Mouse (Mus musculus): Measurements from ENCODE around the gene Gramd1b.

Gramd1b gene

DNA sequence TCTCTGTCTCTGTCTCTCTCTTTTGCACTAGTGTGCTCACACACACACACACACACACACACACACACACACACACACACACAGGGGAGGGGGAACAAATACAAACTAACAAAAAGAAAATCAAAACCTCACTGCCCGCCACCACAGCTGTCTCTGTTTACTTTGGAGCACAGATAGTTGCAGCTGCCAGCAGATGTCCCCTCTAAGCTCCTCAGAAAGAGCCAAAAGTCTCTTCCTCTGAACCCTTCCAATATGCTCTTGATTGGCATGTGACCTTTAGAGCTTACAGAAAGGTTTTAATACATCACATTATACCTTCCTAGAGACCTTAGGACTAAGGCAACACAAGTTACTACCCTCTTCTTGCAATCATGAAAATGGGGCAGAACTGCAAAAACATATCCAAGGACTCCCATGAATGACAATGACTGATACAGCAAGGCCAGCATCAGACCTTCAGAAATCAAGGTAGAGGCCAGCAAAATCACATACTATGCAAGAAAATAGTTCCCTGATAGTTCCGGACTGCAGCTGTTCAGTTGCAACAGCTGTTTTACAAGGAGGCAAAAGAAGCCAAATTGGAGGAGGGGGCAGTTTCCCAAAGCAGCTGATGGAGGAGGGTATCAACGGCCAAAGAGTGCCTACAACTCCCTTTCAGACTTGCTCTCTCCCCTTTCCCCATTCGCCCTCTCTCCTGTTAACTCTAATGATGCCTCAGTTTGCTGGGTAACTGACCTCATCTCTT is 72.5 kb downstream of the Gramd1b start:
- DNase-seq (ENCODE audit: low read depth, low spot score) = no peak

DNA sequence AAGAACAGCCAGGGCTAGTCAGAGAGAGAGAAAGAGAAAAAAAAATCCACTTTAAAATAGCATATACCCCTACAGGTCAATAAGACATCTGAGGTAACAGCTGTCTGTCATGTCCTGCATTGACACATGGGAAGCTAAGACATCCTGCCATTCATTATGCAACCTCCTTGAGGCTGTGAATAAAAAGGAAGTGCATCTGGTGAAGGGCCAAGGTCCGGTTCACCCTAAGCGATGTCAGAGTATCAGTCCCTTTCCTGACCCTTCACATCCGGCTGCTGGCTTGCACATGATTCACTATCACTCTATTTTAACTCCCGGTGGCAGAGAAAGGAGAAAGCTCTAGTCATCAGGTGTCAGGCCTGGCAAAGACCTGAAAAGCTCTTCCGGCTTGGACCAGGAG is 73.7 kb downstream of the Gramd1b start:
- no peak for DNase-seq (ENCODE audit: low read depth, low spot score)

DNA sequence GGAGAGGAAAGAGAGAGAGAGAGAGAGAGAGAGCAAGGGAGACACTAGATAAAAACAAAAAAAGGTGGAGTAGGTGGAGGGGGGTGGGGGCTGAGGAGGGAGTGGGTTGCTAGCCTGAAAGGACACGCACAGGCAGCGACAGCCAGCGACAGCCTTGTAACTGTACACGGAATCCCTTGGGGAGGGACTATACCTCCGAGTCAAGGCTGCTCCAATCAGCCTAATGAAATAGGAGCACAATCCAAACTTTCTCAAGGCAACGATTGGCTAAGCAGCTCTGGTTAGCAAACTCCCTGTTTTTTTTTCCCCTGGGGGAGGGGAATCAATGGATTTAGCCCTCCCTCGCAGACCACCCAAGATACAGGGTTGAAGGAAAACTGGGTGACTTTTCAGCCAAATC is 75.0 kb downstream of the Gramd1b start:
- peak; percentile 76 for DNase-seq (ENCODE audit: low read depth, low spot score)

DNA sequence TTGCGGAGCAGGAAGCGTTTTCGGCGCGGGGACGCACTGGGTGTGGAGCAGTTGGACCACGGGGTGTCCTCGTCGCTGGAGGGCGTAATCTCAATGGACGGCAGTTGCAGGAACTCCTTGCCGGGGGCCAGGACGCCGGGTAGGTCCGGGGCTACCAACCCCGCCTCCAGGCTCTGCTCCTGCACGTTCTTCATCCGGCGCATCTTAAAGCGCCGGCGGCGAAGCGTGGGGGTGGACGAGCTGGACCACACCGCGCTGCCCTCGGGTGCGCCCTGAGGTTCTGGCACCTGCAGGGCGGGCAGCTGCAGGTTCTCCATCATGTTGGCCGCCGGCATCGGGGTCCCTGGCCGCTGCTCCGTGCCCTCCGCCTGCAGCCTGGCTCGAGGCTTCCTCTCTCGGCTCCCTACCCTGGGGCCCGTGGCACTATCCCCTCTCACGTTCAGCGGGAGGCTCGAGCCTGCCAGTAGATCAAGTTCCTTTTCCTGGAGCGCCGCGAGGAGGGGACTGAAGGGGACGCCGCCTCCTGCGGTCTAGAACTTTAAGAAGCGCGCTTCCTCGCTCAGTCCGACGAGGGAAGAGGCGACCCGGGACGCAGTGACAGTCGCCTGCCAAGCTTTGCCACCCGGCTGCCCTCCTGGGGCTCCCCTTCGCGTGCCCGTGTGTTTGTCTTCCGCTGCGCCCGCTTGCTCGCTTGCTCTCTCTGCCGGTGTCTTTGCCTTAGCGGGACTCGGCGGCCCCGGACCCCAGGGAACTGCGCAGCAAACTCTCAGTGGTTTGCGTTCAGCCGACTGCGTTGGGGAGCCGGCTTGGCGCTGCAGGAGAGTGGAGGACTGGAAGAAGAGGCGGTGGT is 75.6 kb downstream of the Gramd1b start:
- peak; percentile 80 for DNase-seq (ENCODE audit: low read depth, low spot score)

DNA sequence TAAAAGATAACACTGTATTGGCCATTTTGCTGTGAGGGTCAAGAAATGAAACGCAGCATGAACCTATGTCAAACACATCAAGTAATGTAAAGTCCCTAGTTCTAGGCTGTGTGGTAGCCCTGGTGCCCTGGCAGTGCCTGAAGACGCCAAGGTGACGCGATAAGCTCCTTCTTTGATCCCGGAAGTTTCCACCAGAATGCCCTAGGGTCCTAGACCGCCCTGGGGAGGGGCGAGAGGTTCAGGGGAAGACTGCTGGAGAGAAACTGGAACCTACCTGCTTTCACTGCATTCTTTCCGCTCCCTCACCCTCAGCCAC is 76.2 kb downstream of the Gramd1b start:
- DNase-seq (ENCODE audit: low read depth, low spot score) = no peak

DNA sequence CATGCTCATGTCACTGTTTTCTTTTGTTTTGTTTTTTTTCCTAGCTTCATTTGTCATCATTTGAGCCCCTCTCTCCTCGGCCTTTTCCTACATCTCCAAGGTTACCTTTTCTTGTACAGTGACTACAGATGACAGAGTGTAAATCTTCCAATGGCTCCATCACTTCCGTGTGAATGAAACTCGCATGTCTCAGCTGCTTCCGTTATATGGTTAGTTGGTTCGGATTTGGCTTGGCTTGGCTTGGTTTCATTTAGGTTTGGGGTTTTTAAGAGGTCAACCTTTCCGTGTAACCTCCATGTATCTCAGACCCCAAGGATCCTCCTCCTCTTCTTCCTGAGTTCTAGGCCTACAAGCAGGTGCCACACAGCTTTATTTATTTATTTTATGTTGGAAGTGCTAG is 77.3 kb downstream of the Gramd1b start:
- no peak for DNase-seq (ENCODE audit: low read depth, low spot score)

DNA sequence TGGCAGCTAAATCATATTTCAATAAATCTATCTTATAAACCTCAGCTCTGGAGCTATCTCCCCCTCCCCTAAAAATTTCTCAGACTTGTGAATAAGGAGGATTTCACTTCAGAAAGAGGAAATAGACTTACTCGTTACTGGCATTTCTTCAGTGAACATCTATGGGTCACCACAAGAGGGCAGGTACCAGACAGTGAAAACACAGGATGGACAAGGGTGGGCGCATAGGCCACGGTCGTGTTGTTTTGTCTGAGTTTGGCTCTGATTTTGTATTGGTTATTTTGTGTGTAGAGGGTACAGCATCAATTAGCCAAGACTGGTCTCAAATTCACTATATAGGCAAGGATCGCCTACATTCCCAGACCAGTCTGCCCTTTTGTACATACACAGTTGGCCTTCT is 79.0 kb downstream of the Gramd1b start:
- no peak for DNase-seq (ENCODE audit: low read depth, low spot score)

DNA sequence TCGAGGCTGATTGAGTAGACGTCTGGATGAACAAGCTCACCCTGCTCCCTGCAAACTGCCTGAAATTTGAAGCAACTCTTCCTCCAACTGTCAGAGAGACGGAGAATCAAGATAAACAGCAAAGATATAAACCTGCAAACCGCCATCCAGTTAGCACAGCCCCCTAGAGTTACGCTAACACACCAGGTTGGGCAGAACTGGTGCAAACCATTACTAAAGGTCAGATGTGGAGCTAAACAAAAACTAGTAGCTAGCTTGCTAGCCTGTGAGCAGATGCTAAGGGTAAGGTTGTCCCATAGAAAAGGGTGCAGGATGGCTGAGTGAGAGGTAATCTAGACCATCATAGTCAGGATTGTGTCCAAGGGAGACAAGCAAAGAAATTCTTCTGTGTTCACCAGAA is 80.4 kb downstream of the Gramd1b start:
- no peak for DNase-seq (ENCODE audit: low read depth, low spot score)

DNA sequence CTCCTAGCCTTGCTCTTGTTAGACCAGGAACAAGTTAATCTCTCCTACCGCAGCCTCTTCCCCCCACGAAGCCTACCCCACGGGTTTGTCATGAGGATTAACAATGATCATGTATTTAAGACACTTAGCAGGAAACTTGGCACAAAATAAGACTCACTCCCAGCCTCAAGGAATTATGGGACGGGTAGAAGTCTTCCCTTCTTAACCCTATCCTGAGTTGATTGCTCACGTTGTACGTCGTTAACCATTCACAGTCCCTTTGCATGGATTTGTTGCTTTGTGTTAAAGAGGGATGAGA is 80.8 kb downstream of the Gramd1b start:
- DNase-seq (ENCODE audit: low read depth, low spot score) = no peak

DNA sequence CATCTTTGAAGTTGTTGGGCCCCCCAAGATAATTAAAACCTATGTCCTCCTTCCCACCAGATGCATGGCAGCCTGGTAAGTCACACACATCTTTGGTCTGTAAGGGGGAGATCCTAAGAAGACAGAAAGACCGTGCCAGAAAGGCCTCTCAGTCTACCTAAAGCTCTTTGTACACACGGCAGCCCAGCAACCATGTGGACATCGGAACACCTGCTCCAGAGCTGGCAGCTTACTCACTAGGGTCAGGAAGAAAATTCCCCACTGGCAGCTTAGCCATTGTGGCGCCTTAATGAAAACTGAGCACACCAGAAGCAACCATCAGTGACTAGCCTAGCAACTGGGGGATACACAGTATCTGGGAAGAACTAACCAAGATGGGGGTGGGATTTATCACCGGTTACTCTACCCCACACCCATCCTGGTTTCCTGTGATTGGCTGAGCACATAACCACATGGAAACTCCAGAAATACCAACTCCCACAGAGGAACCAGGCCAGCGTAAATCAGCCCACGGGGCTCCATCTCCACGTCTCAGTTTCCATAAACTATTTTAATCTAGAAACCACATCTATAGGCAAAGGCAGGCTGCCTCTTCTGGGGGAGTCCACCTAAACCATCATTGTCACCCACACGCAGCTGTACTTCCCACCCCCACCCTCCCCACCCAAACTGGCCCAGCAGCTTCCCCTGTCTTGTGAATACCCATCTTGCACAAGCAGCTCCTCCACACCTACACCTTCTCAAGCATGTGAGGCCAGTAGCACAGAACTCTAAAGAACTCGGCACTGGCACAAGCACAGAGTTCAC is 81.4 kb downstream of the Gramd1b start:
- no peak for DNase-seq (ENCODE audit: low read depth, low spot score)

DNA sequence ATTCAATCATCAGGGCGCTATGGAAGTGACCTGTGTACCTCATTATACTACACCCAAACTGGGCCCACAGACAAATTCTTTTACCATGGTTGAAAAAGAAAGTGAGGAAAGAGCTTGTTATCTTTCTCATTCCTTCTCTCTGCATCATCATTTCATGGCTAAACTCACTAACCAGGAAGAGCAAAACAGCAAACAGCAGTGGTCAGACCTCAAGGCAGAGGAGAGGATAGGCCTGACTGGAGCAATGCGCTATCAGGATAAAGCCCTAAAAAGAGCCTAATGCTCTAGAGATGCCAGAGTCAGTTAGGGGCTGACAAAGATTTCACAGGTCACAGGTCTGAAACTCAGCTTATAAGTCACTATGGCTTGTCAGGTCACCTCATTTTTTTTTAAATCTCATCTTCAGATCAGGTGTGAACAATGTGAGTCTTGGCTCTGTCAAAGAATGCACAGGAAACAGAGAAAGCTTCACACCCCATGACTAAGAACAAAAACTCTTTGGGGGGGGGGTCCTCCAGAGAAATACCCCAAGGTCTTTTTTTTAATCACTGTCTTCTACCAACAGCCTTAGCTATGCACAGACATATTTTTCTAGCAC is 82.4 kb downstream of the Gramd1b start:
- no peak for DNase-seq (ENCODE audit: low read depth, low spot score)

DNA sequence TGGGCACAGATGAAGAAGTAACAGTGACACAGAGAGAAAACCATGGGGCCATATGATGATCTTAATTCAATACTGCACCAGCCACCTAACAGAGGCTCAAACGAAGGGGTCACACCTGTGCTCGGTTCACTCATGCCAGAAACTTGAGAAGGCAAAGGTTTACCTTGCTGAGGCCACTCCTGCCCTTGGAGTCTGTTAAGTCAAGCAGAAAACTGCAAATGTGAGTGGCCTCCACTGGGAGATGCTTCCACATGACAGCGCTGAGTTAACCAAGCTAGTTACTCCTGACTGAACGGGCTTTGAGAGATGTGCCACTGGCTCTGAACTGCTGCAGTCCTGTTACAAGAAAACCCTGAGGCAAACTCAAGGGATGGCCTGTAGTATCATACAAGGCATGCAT is 83.9 kb downstream of the Gramd1b start:
- no peak for DNase-seq (ENCODE audit: low read depth, low spot score)

DNA sequence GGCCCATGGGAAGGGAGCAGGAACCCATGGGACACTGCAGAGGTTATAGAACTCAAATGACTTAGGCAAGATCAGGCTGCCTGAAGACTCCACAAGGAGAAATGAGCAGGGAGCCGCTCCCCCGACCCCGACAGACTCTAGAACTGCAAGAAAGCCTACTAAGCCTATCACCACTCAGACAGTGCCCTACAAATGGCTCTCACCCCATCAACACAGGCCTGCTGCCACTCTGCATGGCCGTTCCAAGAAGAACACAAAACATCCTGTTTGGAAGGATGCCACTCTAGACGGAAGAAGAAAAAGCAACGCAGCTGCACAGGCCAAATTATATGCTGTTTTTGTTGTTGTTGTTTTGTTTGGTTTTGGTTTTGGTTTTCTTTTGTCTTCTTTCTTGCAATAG is 86.2 kb downstream of the Gramd1b start:
- no peak for DNase-seq (ENCODE audit: low read depth, low spot score)

DNA sequence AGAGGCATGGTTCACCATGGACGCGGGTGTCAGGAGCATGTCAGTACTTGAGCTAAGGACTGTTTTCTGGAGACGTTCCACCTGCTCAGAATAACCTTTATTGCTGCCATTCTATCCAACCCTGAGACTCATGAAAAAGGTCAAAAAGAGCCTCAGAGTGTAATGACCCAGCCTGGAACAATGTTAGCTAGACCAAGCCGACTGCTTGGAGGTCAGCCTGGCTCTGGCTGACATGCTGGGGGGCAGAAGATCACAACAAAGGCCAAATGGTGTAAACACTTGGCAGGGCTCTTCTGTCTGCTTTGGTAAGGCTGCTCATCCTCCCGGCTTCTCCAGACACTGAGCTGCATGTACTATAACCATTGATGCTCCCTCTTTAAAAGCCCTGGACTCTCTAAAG is 88.4 kb downstream of the Gramd1b start:
- DNase-seq (ENCODE audit: low read depth, low spot score) = no peak

DNA sequence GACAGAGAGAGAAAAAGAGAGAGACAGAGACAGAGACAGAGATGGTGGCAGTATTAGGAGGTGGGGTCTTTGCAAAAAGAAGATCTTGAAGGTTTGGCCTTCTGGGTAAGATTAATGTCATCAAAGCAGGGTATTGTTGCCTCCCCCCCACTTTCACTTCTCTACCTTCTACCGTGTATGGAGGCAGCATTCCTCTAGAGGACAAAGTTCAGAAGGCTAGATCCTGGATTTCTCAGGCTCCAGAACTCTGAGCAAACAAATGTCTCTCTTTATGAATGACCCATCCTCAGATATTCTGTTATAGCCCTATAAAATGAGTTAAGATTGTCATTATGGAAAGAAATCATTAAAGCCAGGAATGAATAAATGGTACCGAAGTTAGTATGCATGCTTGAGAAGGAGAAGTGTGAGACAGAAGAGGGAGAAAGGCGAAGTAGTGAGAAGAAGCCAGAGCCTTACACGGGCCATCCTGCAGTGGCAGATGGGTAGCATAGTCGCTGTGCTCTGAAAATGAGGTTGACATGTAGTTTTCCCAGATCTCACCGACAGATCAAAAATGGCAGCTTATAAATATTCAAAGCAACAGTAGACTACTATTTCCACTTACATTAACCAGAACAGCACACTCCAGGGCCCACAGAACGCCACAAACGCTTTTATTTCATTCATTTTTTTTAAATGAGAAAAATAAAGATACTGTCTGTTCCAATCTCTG is 91.1 kb downstream of the Gramd1b start:
- DNase-seq (ENCODE audit: low read depth, low spot score) = no peak

DNA sequence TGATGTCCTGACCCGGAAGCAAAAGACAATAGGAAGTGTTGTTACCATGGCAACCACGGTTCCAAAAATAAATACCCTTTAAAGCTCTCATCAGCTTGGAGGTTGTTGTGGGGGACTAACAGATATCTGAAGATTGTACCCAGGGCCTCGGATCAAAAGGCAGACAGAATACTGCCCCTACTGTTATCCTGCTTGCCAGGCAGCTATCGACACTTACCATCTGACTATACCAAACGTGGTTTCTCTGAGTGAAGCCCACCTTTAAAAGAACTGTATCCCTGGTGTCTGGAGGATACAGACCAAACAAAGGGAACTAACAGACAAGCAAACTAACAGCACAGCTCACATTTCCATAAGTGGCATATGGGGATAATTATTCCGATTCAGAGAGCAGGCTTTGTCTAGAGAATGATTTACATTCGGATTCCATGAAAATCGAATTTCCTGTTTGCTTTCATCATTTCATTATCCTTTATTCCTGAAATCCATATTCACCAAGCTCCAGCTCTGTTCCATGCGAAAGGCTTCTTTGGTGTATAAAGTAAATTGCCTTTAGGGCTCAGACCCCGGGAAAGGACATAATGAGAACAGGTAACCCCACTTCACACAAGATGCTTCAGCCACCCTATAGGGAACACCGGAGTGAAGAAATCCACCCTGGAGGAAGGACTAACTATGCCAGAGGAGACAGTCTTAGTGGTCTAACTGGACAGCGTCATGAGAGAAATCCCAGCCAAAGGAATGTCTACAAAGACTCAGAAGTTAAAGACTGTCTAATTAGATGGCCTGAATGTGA is 92.3 kb downstream of the Gramd1b start:
- peak; percentile 51 for DNase-seq (ENCODE audit: low read depth, low spot score)

DNA sequence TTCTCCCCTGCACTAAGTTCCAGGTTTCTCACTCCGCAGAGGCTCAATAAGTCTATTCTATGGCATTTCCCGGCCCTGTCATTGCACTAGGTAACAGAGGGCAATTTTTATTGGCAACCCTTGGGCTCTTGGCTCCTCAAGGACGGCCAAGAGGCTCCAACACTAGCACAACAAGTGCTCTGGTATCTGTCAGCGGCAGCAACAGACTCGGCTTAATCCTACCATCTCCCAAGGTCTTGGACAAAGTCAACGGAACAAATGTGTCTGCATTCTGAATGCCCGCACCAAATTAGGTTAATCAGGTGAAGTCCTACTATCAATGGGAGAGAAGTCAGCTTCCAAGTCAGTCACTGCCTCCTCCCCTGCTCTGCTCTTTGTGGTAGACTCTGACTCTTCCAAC is 93.3 kb downstream of the Gramd1b start:
- DNase-seq (ENCODE audit: low read depth, low spot score) = peak; percentile 23

DNA sequence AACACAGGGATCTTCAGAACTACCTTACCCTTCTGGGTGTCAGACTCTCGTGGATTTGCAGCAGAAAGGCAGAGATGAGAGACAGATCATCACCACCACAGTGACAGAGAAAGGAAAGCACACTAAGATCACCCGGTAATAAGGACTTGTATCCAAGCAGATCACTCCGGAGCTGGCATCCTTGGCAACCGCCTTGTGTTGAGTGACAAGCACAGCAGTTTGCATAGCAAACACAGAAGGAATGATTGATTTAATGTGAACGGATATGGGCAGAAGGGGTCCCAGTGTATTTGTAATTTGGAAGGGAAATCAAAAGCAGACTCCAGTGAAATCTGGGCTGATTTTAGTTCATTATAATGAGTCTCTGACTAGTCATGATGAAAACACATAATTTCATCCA is 97.9 kb downstream of the Gramd1b start:
- no peak for DNase-seq (ENCODE audit: low read depth, low spot score)

DNA sequence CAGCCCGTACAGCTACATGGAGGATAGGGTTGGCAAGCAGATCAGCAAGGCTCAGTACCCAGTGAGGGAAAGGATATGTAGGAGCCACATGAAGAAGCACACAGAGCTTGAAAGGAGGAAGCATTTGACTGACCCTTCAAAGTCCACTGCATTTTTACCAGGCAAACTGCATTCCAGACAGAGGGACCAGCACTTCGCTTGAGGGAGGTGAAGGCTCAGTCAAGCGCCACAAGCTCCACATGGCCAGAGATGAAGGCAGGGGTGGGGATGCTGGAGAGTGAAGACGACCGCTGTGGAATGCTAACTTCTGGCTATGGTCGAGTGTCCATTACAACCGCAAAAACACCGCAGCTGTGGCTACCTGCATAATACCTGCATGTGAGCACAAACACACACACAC is 100.2 kb downstream of the Gramd1b start:
- no peak for DNase-seq (ENCODE audit: low read depth, low spot score)

DNA sequence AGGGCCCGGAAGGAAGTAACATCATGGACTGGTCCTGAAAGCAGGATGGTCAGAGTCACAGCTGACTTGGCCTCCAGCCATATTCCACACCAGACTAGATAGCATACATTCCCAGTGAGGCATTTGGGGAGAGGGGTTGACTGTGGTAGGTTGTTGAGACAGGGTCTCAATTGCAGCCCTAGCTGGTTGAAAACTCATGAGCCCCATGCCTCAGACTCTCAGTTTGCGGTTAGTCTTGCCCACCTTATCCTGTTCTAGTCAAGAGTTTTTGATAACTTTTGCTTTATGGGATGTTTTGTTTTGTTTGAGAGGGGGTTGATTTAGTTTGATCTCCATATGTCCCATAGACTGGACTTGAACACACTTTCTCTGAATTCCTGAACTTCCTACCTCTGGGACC is 103.5 kb downstream of the Gramd1b start:
- DNase-seq (ENCODE audit: low read depth, low spot score) = no peak
